Mouse (Mus musculus) bone marrow macrophage, adult 2 months (primary cell): ENCODE data around the gene Hivep3. TPM values are rescaled to one million over a fixed set of nuclear protein-coding genes. Genes with fewer than 3 reads are reported as not detected.
A peak's percentile ranks its signal among the peaks of the same experiment; 100 is the strongest.

Source experiments
- H3K27ac ChIP-seq: 2 replicates; pipeline ENCODE4 v1.5.1; 2012; ENCODE audit warnings: low read depth, low read length; ENCODE audit not compliant: insufficient read depth
- H3K4me1 ChIP-seq: 2 replicates; pipeline ENCODE4 v1.6.1; 2012; ENCODE audit warnings: low read length; ENCODE audit not compliant: control insufficient read depth, insufficient read depth
- H3K4me3 ChIP-seq: 2 replicates; pipeline ENCODE4 v1.5.1; 2012; ENCODE audit warnings: mild to moderate bottlenecking, low read length, moderate library complexity; ENCODE audit not compliant: insufficient read depth
- CTCF ChIP-seq: IDR thresholded peaks from 2 replicates; pipeline ENCODE4 v1.5.1; 2012; ENCODE audit warnings: low read depth, mild to moderate bottlenecking, low read length, moderate library complexity
- POLR2A ChIP-seq: IDR thresholded peaks from 2 replicates; pipeline ENCODE4 v1.6.1; 2012; ENCODE audit warnings: mild to moderate bottlenecking, low read depth, low read length, borderline replicate concordance
- polyA plus RNA-seq: library from polyadenylated mRNA; stranded (reverse); fragments of >200 nt; gene quantifications from 2 replicates; pipeline ENCODE4 v1.2.4, GENCODE M21; 2012; ENCODE audit not compliant: missing spikeins, insufficient read depth, insufficient read length

Hivep3 gene
- polyA plus RNA-seq, 1 experiment = 19.8 TPM

GRCm38 (mm10) chr4:120007889-120008288, 274.3 kb downstream of the Hivep3 start:
- H3K27ac ChIP-seq = no peak overlapping the region
- no peak overlapping the region for H3K4me3 ChIP-seq
- no peak for TF ChIP-seq CTCF
- no peak for TF ChIP-seq POLR2A
- H3K4me1 ChIP-seq = peaks cover 37% of the 10 kb centered on the region

GRCm38 (mm10) chr4:120009151-120009550, 275.6 kb downstream of the Hivep3 start:
- Histone ChIP-seq H3K27ac (no peak overlapping the region), H3K4me3 (no peak overlapping the region), H3K4me1 (peaks cover 37% of the 10 kb centered on the region)
- TF ChIP-seq POLR2A = no peak
- no peak for TF ChIP-seq CTCF

DNA sequence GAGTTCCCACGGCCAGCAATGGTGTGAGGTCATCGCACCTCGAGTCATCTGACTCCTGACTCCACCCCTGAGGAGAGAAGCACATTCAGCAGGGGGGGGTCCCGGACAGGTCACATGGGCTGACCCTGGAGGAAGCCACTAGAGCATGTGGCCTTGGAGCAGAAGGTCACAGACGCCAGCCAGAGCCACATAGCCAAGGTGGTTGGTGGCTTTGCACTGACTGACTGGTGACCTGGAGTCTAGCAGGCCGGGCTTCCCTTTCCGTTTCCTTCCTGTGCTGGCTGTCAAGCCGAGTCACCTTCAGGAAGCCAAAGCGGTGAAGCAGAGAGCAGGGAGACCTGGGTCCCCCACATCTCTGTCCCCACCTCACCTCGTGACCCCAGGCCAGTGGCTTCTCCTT, 278.2 kb downstream of the Hivep3 start:
- TF ChIP-seq CTCF = no peak
- TF ChIP-seq POLR2A = no peak
- Histone ChIP-seq H3K27ac (no peak overlapping the region), H3K4me1 (peaks cover 28% of the 10 kb centered on the region), H3K4me3 (no peak overlapping the region)

- TF ChIP-seq POLR2A (no peak), CTCF (no peak)
- no peak overlapping the region for H3K27ac ChIP-seq
- H3K4me1 ChIP-seq = peaks cover 25% of the 10 kb centered on the region
- no peak overlapping the region for H3K4me3 ChIP-seq
Observed at GRCm38 (mm10) chr4:120012891-120013290, 279.3 kb downstream of the Hivep3 start.

GRCm38 (mm10) chr4:120018426-120018825, 284.8 kb downstream of the Hivep3 start:
- Histone ChIP-seq H3K27ac (no peak overlapping the region), H3K4me3 (no peak overlapping the region), H3K4me1 (peaks cover 10% of the 10 kb centered on the region)
- TF ChIP-seq CTCF = no peak
- no peak for TF ChIP-seq POLR2A

DNA sequence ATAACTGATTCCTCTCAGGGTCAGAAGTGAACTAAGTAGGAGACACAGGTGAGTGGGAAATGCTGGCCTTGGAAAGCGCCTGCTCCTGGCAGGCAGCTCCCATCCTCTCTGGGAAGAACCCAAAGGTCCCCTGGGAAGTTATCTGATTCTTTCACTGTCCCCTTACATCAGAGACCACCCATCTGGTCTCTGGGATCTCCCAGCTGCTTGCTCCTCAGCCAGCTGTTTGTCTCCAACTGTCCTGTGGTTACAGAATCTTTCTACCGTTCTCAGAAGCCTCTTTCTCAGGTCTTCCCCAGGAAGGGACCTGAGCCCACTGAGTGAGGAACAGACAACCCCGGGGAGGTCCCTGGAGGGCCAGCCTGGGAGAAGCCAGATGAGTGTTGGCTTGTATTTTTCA, 288.8 kb downstream of the Hivep3 start:
- TF ChIP-seq POLR2A (no peak), CTCF (no peak)
- Histone ChIP-seq H3K4me3 (no peak overlapping the region), H3K27ac (no peak overlapping the region), H3K4me1 (no peaks in the 10 kb centered on the region; the same call in 1 of the 2 replicates)

GRCm38 (mm10) chr4:120023221-120023840, 289.7 kb downstream of the Hivep3 start:
- H3K4me1 ChIP-seq = no peaks in the 10 kb centered on the region; the same call in 1 of the 2 replicates
- H3K27ac ChIP-seq = no peak overlapping the region
- TF ChIP-seq POLR2A (no peak), CTCF (no peak)
- no peak overlapping the region for H3K4me3 ChIP-seq

DNA sequence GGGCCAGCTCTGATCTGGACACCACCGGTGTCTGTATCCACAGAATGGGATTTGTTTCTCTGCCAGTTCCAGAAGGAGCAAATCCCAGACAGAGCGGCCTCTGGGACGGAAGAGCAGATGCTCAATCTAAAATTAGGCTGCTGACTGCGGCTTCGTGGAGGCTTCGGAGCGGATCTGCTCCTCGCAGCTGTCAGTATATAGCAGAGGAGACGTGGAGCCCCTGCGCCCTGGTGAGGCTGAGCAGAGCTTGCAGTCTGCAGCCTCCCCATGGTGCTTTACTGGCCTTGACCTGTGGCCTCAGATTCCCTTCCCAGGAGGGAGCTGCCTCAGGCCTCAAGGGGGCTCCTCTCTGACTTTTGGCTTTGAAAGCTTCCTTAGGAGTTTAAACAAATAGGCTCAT, 290.5 kb downstream of the Hivep3 start:
- Histone ChIP-seq H3K27ac (no peak overlapping the region), H3K4me1 (no peaks in the 10 kb centered on the region; the same call in 1 of the 2 replicates)
- TF ChIP-seq POLR2A (no peak), CTCF (no peak)

GRCm38 (mm10) chr4:120027671-120028070, 294.1 kb downstream of the Hivep3 start:
- H3K4me3 ChIP-seq = no peak overlapping the region
- no peak overlapping the region for H3K27ac ChIP-seq
- H3K4me1 ChIP-seq = peaks cover 2% of the 10 kb centered on the region
- no peak for TF ChIP-seq POLR2A

More for the DNA sequence above, 290.5 kb downstream of the Hivep3 start:
- no peak overlapping the region for H3K4me3 ChIP-seq

- H3K4me1 ChIP-seq = peaks cover 16% of the 10 kb centered on the region
- H3K4me3 ChIP-seq = no peak overlapping the region
- H3K27ac ChIP-seq = no peak overlapping the region
- no peak for TF ChIP-seq CTCF
- no peak for TF ChIP-seq POLR2A
Observed at GRCm38 (mm10) chr4:120029937-120030336, 296.4 kb downstream of the Hivep3 start.

GRCm38 (mm10) chr4:120032320-120032983, 298.9 kb downstream of the Hivep3 start:
- no peak for TF ChIP-seq CTCF
- no peak for TF ChIP-seq POLR2A
- Histone ChIP-seq H3K4me3 (peak overlapping the region; percentile 79), H3K4me1 (peaks cover 19% of the 10 kb centered on the region), H3K27ac (peak overlapping the region; percentile 19; the same call in 1 of the 2 replicates)
